Mouse (Mus musculus) heart, adult 18-20 months (tissue): Measurements from ENCODE around the gene Prc1. TPM values are rescaled to one million over a fixed set of nuclear protein-coding genes. Genes with fewer than 3 reads are reported as not detected.

Experiments used
- DNase-seq, 2 experiments: peaks; one replicate each; pipeline ENCODE4 v3.0.0; 2021 to 2022; ENCODE audit warnings: mixed read lengths in 1 of 2
- long read RNA-seq, 2 experiments: library from polyadenylated mRNA; stranded (forward); transcript quantifications; one replicate each; pipeline ENCODE4 v2.0.0; 2021
- total RNA-seq, 2 experiments: library from RNA; stranded (reverse); gene quantifications; 2 replicates each; pipeline ENCODE4 v1.2.3; 2021

The Prc1 gene
- 1 to 10 TPM in 1 of 2 experiments, under 1 TPM in 1; 0.87 to 2.2 TPM for total RNA-seq
- long read RNA-seq, experiment 1, partial matches to known transcripts = 0 of 1 reads
- long read RNA-seq, experiment 1, other reads (novel, unspliced or antisense) = 0 of 1 reads
- long read RNA-seq, experiment 2, partial matches to known transcripts = 0 of 1 reads
- long read RNA-seq, experiment 2, other reads (novel, unspliced or antisense) = 0 of 1 reads

DNA sequence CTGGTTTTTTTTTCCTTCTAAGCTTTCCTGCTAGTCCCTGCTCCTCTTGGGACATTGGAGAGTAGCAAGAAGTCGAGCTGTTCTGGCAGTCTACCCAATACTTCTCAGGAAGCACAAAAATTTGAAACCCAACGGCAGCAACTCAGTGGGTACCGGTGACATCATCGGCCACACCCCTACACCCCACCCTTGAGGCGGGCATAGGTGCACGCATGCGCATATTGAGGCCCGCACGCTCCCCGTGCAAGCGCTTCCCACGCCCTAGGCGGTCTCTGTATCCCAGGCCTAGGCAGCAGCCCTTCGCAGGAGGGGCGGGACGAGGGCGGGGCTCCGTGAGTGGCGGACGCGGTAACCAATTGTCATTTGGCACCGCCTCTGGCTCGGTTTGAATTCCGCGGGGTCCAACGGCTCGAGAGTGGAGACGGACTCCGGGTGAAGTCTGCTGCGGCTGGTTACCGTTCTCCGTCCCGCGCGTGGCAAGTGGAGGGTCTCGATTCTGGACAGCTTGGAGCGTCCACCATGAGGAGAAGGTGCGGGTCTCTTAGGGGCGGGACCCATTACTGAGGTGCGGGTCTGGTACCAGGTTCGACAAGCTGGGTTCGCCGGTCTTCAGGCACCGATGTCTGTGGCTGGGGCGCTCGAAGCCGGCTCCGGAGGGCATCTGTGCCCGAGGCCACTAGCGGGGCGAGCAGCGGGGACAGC is at the start of gene Prc1:
Prc1 (plus strand) TSS at position 389 of the 702 bp plus-strand sequence.
- DNase-seq = peak; percentile 99

DNA sequence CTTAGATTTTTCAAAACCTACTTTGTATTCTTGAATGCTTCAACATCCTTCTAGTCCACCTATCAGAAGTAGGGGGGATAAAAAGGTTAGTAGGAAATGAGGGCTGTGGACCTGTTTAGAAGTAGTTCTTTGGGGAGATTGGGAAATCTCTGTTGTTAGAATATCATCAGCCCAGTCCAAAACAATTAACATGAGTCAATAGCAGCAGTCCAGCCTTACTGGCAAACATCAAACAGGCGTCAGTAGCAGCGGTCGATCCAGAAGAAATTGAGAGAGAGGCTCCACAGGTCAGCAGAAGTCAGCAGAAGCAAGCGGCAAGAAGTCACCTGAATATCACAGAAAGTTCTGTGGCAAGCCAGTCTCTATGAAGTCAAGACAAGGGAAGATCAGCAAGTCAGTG is 49.4 kb upstream of the Prc1 start:
- DNase-seq = no peak

- peak; percentile 96 to 98 for DNase-seq
These were observed 48.0 kb upstream of the Prc1 start, which contains the start of gene Ttll13 for GRCm38 (mm10) chr7:80246148-80246721. Gene Ttll13 (plus strand): TSS chr7:80246376.

DNA sequence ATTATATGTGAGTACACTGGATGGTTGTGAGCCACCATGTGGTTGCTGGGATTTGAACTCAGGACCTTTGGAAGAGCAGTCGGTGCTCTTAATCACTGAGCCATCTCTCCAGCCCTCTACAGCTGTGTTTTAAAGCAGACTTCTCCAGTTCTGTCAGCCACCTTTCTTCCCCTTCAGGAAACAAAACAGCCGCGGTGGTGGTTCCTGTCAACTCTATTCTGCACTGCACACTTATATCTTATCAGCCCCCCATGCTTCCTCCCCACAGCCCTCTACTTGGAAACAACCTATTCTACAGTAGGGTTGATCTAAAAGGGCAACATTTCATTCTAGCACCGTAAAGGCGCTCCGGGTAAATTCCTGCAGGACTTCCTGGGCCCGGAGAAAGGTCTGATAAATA is 47.4 kb upstream of the Prc1 start:
- DNase-seq = no peak

DNA sequence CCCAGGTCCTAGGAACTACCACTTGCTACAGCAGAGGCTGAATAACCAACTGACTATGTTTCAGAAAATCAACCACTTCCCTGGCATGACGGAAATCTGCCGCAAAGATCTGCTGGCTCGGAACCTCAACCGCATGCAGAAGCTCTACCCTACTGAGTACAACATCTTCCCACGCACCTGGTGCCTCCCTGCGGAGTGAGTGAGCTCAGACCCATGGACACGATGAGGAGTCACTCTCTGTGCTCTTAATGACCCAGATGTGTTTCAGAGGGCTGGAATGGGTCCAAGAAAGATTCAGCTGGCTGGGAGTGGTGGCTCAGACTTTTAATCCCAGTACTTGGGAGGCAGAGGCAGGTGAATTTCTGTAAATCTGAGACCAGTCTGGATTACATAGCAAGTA is 41.8 kb upstream of the Prc1 start:
- no peak for DNase-seq

DNA sequence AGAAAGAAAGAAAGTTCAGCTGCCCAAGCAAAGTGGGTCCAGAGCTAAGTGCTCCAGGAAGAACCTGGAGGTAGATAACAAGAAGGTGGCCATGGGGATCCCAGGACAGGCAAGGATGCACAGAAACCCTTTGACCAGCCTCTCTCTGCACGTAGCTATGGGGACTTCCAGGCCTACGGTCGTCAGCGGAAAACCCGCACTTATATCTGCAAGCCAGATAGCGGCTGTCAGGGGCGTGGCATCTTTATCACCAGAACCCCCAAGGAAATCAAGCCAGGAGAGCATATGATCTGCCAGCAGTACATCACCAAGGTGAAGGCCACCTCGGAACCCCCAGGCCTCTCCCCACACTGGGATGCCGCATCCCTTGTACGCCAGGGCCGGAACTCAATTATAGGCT is 41.4 kb upstream of the Prc1 start:
- no peak for DNase-seq

GRCm38 (mm10) chr7:80255981-80256380 is 38.3 kb upstream of the Prc1 start:
- no peak for DNase-seq

- no peak for DNase-seq
These were observed 36.5 kb upstream of the Prc1 start for GRCm38 (mm10) chr7:80257706-80258105.

GRCm38 (mm10) chr7:80260625-80261371 is 33.5 kb upstream of the Prc1 start, which contains the start of gene Ngrn:
Gene Ngrn (plus strand): TSS chr7:80261215.
- DNase-seq = peak; percentile 92 to 93

DNA sequence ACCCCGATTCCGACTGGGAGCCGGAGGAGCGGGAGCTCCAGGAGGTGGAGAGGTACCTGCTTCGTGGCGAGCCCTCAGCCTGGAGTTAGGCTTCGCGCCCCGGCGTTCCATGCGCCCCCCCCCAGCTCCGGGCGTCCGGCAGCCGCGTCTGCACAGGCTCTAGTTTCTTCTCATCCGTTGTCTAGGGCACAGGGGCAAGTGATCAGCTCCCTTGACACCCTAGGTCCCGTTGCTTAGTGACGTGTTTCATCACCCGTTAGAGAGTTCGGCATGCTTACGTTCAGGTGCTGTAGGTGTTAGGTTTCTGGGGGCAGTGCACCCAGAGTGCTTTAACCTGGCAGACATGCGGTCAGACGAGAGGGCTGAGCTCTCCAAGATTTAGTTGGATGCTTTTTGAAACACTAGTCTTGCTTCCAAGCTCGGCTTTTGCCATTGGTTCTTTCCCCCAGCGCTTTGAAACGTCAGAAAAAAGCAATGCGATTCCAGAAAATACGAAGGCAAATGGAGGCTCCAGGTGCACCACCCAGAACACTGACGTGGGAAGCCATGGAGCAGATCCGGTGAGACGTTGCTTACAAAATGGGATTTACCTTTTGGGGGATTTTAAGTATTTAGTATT is 32.8 kb upstream of the Prc1 start:
- no peak for DNase-seq

DNA sequence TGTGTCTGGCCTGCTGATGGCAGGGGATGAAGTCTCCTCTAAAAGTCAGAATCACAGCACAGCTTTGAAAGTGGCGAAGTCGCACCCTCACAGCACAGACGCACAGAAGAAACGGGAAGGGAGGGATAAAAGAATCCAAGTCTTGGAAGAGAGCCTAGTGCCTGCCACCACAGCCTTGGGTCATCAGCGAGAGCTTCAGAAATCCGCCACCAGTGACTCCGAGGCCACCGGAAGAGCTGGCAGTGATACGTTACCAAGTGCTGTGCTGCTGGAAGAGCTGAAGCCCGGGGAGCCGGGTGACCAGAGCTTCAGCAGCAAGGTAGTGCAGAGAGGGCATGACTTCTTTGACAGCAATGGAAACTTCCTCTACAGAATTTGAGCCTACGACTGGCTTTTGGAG is 29.6 kb upstream of the Prc1 start:
- no peak for DNase-seq

- no peak for DNase-seq
These were observed 26.5 kb upstream of the Prc1 start for GRCm38 (mm10) chr7:80267764-80268163.

DNA sequence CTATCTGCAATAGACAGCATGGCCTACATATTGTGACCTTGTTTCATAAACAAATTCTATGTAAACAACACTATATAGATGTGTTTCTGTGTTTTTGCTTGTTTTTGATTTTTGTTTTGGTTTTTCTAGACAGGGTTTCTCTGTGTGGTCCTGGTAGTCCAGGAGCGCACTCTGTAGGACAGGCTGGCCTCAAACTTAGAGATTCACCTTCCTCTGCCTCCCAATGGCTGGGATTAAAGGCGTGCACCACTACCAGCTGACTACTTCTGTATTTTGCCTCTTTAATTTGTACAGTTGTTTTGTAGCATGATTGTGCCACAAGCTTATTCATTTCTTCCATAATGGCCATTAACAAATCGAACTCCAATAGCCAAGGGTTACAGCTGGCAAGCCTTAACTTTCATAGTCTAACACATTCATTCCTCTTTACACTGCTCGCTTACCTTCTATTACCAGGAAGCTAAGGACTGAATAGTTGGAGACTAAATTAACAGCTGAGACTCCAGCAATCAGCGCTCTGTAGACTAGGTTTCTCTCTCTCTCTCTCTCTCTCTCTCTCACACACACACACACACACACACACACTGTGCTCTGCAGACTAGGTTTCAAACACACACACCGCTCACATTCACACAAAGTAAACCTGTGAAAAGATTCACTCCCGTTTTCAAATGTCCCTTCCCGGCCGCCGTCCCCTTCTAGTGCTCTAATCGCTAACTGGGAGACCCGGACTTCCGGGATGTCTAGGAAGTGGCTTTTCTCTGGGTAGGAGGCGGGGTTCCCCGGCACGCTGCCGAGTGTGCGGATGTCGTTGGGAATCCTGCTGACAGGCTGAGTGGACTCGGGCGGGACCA is 25.1 kb upstream of the Prc1 start, which contains the start of gene Vps33b:
Vps33b (plus strand) TSS at position 753 of the 854 bp plus-strand sequence.
- DNase-seq = peak; percentile 97 to 99

GRCm38 (mm10) chr7:80269751-80270255 is 24.4 kb upstream of the Prc1 start:
- DNase-seq = no peak

- no peak for DNase-seq
These were observed 20.8 kb upstream of the Prc1 start for GRCm38 (mm10) chr7:80273456-80273855.

- DNase-seq = no peak
These were observed 17.9 kb upstream of the Prc1 start for GRCm38 (mm10) chr7:80276374-80276773.

GRCm38 (mm10) chr7:80280032-80280431 is 14.2 kb upstream of the Prc1 start:
- no peak for DNase-seq

GRCm38 (mm10) chr7:80280998-80281397 is 13.3 kb upstream of the Prc1 start:
- DNase-seq = no peak

DNA sequence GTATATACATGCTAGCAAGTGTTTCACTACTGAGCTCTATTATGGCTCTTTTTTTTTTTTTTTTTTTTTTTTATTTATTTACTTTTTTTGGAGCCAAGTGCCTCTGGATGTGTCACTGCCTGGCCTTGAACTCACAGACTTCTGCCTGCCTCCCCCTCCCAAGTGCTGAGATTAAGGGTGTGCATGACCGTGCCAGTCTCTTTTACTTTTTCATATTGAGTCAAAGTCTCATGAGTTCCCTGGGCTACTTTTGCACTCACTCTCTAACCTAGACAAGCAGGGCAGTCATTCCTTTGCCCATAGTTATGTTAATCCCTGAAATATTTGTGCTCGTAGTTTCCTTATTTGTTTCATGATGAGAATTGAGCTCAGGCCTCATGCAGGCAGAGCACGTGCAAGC is 12.6 kb upstream of the Prc1 start:
- DNase-seq = no peak

DNA sequence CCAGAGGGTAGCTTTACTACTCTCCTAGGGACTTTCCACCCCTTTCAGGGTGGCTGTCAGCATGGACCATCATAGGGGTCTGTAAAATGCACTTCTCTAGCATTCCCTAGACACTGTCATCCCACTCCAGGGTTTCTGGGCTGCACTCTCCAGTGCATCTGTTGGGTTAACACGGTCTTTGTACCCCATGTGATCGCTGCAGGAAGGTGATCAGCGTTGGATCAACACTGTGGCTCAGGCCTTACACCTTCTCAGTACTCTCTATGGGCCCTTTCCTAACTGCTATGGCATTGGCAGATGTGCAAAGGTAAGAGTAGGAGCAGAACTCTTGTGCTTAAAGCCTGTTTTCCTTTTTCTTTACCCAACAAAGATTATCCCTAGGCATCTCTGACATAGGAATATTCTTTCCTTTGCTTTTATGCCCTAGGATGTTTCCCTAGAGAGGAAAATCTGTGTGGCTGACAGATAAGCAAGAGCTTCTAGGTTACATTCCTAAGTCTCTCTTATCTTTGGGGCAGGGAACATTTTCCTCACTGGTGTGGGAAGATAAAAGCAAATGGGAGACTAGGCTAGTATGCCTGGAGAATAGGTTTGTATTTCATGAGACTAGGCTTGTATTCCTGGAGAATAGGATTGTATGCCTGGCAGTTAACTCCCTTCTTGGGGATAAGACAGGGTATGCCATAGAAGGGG is 10.9 kb upstream of the Prc1 start:
- no peak for DNase-seq
